Comparison of ENCODE assay signal across 20 mouse cellular contexts in genomic region chr2:105026950-105027695, GRCm38 (mm10). TPM values are rescaled to one million over a fixed set of nuclear protein-coding genes. Genes with fewer than 3 reads are reported as not detected.
DNase-seq lines count a peak whose midpoint lies in the region; ATAC-seq and TF ChIP-seq lines count a peak whose summit lies in the region.
"Had no signal": no experiment of that assay in that cellular context is flagged by ENCODE, and none has a peak within 500 bp of the region (broad histone marks: within the 10 kb centered on the region; RNA-seq: fewer than 3 reads in every experiment).

No protein-coding gene starts in this region.

- DNase-seq in kidney, adult 18-20 months, result no peak
- peak; percentile 47 to 61 for DNase-seq in kidney, postnatal 4 days
- no peak for DNase-seq in kidney, adult 8-10 months
- no peak for DNase-seq in ES-E14 (ENCODE audit: low read depth, low spot score)
- DNase-seq in testis, postnatal 14 days (ENCODE audit: low spot score), result no peak
- DNase-seq in cerebellum, adult 11-12 months, result no peak
- DNase-seq: adrenal gland, adult 8-10 months; adrenal gland, postnatal 36 days; cerebellum, adult 11 months; cerebellum, adult 9-10 months; cerebellum, postnatal 25 days; forebrain, postnatal 0 days; gastrocnemius, postnatal 14 days had no signal

- peak overlapping the region; percentile 17; the same call in 1 of the 2 replicates for H3K4me2 ChIP-seq in kidney, embryonic 15.5 days
- H3K4me2 ChIP-seq: forebrain, embryonic 13.5 days; heart, embryonic 12.5 days; hindbrain, embryonic 14.5 days had no signal

- no peak overlapping the region for H3K4me3 ChIP-seq in kidney, embryonic 15.5 days (replicated peaks)
- H3K4me3 ChIP-seq in ES-E14 (ENCODE audit: insufficient read depth in 1 of 2, low read depth in 1 of 2, low read length in 2 of 2, poor library complexity in 1 of 2, severe bottlenecking in 1 of 2), result peak overlapping the region; percentile 15 to 32; a peak in 3 of 4 replicates
- H3K4me3 ChIP-seq: embryonic facial prominence, embryonic 10.5 days; forebrain, embryonic 13.5 days; heart, embryonic 12.5 days; hindbrain, embryonic 10.5 days had no signal

- ATAC-seq in kidney, embryonic 15.5 days (replicated peaks; ENCODE audit: low FRiP score), result peak; percentile 47
- ATAC-seq: forebrain, embryonic 13.5 days; forebrain, postnatal 0 days had no signal

- no peaks in the 10 kb centered on the region for H3K36me3 ChIP-seq in kidney, embryonic 15.5 days
- no peaks in the 10 kb centered on the region for H3K36me3 ChIP-seq in ES-E14 (ENCODE audit: control insufficient read depth, insufficient read depth, low read length, poor library complexity, severe bottlenecking)
- H3K36me3 ChIP-seq: embryonic facial prominence, embryonic 10.5 days; heart, embryonic 12.5 days; hindbrain, embryonic 10.5 days had no signal

- 30% methylated on average over 22 of the region's 22 CpGs for WGBS in kidney, embryonic 15.5 days

- H3K27me3 ChIP-seq in kidney, embryonic 15.5 days, result 0 out of 2 replicates have a peak, but pooled peaks cover 4% of the 10 kb centered on the region
- H3K27me3 ChIP-seq: CH12.LX; forebrain, embryonic 13.5 days had no signal

- H3K4me1 ChIP-seq in kidney, embryonic 15.5 days, result peaks cover 43% of the 10 kb centered on the region
- peaks cover 0 to 2% of the 10 kb centered on the region in 2 experiments; a peak in 1 of 4 replicates for H3K4me1 ChIP-seq in ES-E14 (ENCODE audit: control insufficient read depth in 2 of 2, insufficient read depth in 2 of 2, low read length in 2 of 2, poor library complexity in 1 of 2)
- H3K4me1 ChIP-seq: embryonic facial prominence, embryonic 10.5 days; forebrain, embryonic 13.5 days; hindbrain, embryonic 10.5 days had no signal

- no peak overlapping the region for H3K9ac ChIP-seq in kidney, embryonic 15.5 days
- no peak overlapping the region for H3K9ac ChIP-seq in ES-E14 (ENCODE audit: insufficient read depth, low read depth, low read length, poor library complexity, severe bottlenecking)
- H3K9ac ChIP-seq: forebrain, embryonic 13.5 days; forebrain, postnatal 0 days; heart, embryonic 12.5 days; hindbrain, embryonic 14.5 days had no signal

- peak overlapping the region; percentile 79 for H3K27ac ChIP-seq in kidney, embryonic 15.5 days
- H3K27ac ChIP-seq in ES-E14 (ENCODE audit: insufficient read depth, low read depth, low read length, poor library complexity, severe bottlenecking), result no peak overlapping the region
- H3K27ac ChIP-seq: embryonic facial prominence, embryonic 10.5 days; forebrain, embryonic 13.5 days; hindbrain, embryonic 10.5 days; hindbrain, embryonic 14.5 days had no signal

- in situ Hi-C loops in ES-E14 (cut with MboI; ENCODE audit: low sequenced_read_pairs in 2 of 2, unreplicated experiment in 2 of 2), result no loop called here

- H3K9me3 ChIP-seq in kidney, embryonic 15.5 days (replicated peaks), result no peaks in the 10 kb centered on the region
- H3K9me3 ChIP-seq in ES-E14 (ENCODE audit: control insufficient read depth, insufficient read depth, low read depth, low read length), result no peaks in the 10 kb centered on the region
- H3K9me3 ChIP-seq: embryonic facial prominence, embryonic 10.5 days; forebrain, embryonic 13.5 days; heart, embryonic 12.5 days; hindbrain, embryonic 10.5 days had no signal

TF ChIP-seq in ES-E14, 5 proteins besides CTCF, POLR2A, EP300 and RAD21:
- TF ChIP-seq HCFC1 (IDR thresholded peaks at IDR 0.05; ENCODE audit: borderline replicate concordance, insufficient read depth, low read length), result no peak

RNA-seq across cellular contexts. Expression of gene Eif3m, which starts 10.2 kb away (rescaled TPM):
- 338 and 372 TPM in 2 replicates for polyA plus RNA-seq in kidney, embryonic 15.5 days (2015; fragmentation: Nextera tagmentation; extraction: Ambion mirVana)
- 163 and 229 TPM in 2 replicates for total RNA-seq in ES-E14 (2012; rRNA removed)

Comparison
In these comparisons a context has a peak if more than half of its experiments do, and no peak if none do; other contexts are left out.
1. DNase-seq: peak in kidney, postnatal 4 days (2 of 2); none in kidney, adult 18-20 months (single experiment), kidney, adult 8-10 months (0 of 2), ES-E14 (single experiment), testis, postnatal 14 days (single experiment) and cerebellum, adult 11-12 months (single experiment).